Mouse (Mus musculus) bone marrow, adult 2 months (tissue): ENCODE data around the gene Tmem151b. TPM values are rescaled to one million over a fixed set of nuclear protein-coding genes. Genes with fewer than 3 reads are reported as not detected.

ENCODE experiments used
- H3K27ac ChIP-seq: fragments of 200-500 bp; 2 replicates; pipeline ENCODE4 v1.5.1; 2012; ENCODE audit warnings: low read depth, mild to moderate bottlenecking, control low read depth, inconsistent platforms, low read length; ENCODE audit not compliant: control insufficient read depth, poor library complexity, insufficient read depth
- H3K4me1 ChIP-seq: fragments of 200-500 bp; 2 replicates; pipeline ENCODE4 v1.6.1; 2011; ENCODE audit warnings: low read length; ENCODE audit not compliant: control insufficient read depth, insufficient read depth
- H3K4me3 ChIP-seq: fragments of 200-500 bp; replicated peaks from 2 replicates; pipeline ENCODE3; 2011; ENCODE audit warnings: mild to moderate bottlenecking, low read depth, low read length, control low read depth; ENCODE audit not compliant: control insufficient read depth
- CTCF ChIP-seq: fragments of 200-500 bp; IDR thresholded peaks from 2 replicates; pipeline ENCODE4 v1.5.1; 2011; ENCODE audit warnings: low read length, control low read depth; ENCODE audit not compliant: control insufficient read depth, insufficient read depth
- POLR2A ChIP-seq: fragments of 200-500 bp; IDR thresholded peaks from 2 replicates; pipeline ENCODE4 v1.6.1; 2011; ENCODE audit warnings: low read depth, mild to moderate bottlenecking, control low read depth, low read length, borderline replicate concordance; ENCODE audit not compliant: control insufficient read depth
- WGBS: fragments of 180-500 bp; shearing (Covaris S2); methylation state at CpG from one replicate; pipeline ENCODE4 v1.1.7; 2018; 5-methylcytosine and 5-hydroxymethylcytosine counted together
- polyA plus RNA-seq: library from polyadenylated mRNA; stranded (reverse); fragments of >200 nt; gene quantifications from 2 replicates; pipeline ENCODE4 v1.2.4, GENCODE M21; 2011; ENCODE audit warnings: low replicate concordance; ENCODE audit not compliant: missing spikeins, insufficient read depth, insufficient read length

Gene Tmem151b
- polyA plus RNA-seq, 1 experiment: 4.3 TPM

GRCm38 (mm10) chr17:45511757-45512156, 37.7 kb downstream of the Tmem151b start:
- H3K27ac ChIP-seq: no peak overlapping the region
- 79% methylated on average over 4 of the region's 4 CpGs for WGBS
- TF ChIP-seq POLR2A (no peak), CTCF (no peak)
- H3K4me3 ChIP-seq: no peak overlapping the region
- no peaks in the 10 kb centered on the region for H3K4me1 ChIP-seq

GRCm38 (mm10) chr17:45510871-45511270, 38.6 kb downstream of the Tmem151b start:
- 83% methylated on average over 4 of the region's 4 CpGs for WGBS

GRCm38 (mm10) chr17:45506700-45507189, 42.7 kb downstream of the Tmem151b start, which contains the start of gene Aars2:
TSS of gene Aars2 (plus strand) at chr17:45506841.
- TF ChIP-seq POLR2A: peak; percentile 67; the same call in 1 of the 2 replicates
- TF ChIP-seq CTCF: peak; percentile 76
- Histone ChIP-seq H3K4me1 (no peaks in the 10 kb centered on the region), H3K4me3 (peak within 1 kb of the TSS; percentile 92), H3K27ac (peak within 1 kb of the TSS; percentile 57)
- under 1% methylated on average over 42 of the region's 42 CpGs for WGBS

More at GRCm38 (mm10) chr17:45510871-45511270, 38.6 kb downstream of the Tmem151b start:
- H3K4me3 ChIP-seq: no peak overlapping the region
- no peak for TF ChIP-seq POLR2A
- TF ChIP-seq CTCF: no peak
- H3K27ac ChIP-seq: no peak overlapping the region
- no peaks in the 10 kb centered on the region for H3K4me1 ChIP-seq

- no peak overlapping the region for H3K4me3 ChIP-seq
- H3K4me1 ChIP-seq: no peaks in the 10 kb centered on the region
- TF ChIP-seq POLR2A (no peak), CTCF (no peak)
- WGBS: 74% methylated on average over 6 of the region's 6 CpGs
- no peak overlapping the region for H3K27ac ChIP-seq
Measured at GRCm38 (mm10) chr17:45505941-45506465, 43.5 kb downstream of the Tmem151b start.

- Histone ChIP-seq H3K4me3 (no peak overlapping the region), H3K4me1 (no peaks in the 10 kb centered on the region), H3K27ac (no peak overlapping the region)
- WGBS: 4% methylated on average over 5 of the region's 5 CpGs
- TF ChIP-seq POLR2A (no peak), CTCF (no peak)
Measured at GRCm38 (mm10) chr17:45503301-45503973, 46.0 kb downstream of the Tmem151b start.

GRCm38 (mm10) chr17:45502324-45502723, 47.2 kb downstream of the Tmem151b start:
- H3K4me3 ChIP-seq: no peak overlapping the region
- TF ChIP-seq POLR2A: no peak
- TF ChIP-seq CTCF: no peak
- 34% methylated on average over 4 of the region's 4 CpGs for WGBS
- no peak overlapping the region for H3K27ac ChIP-seq
- H3K4me1 ChIP-seq: no peaks in the 10 kb centered on the region

- 79% methylated on average over 4 of the region's 4 CpGs for WGBS
- H3K27ac ChIP-seq: no peak overlapping the region
- H3K4me1 ChIP-seq: no peaks in the 10 kb centered on the region
- TF ChIP-seq CTCF (no peak), POLR2A (no peak)
- no peak overlapping the region for H3K4me3 ChIP-seq
Measured at GRCm38 (mm10) chr17:45500981-45501380, 48.5 kb downstream of the Tmem151b start.

- no peak overlapping the region for H3K4me3 ChIP-seq
Measured at GRCm38 (mm10) chr17:45499516-45499915, 50.0 kb downstream of the Tmem151b start.

More at GRCm38 (mm10) chr17:45499516-45499915, 50.0 kb downstream of the Tmem151b start:
- Histone ChIP-seq H3K4me1 (no peaks in the 10 kb centered on the region), H3K27ac (no peak overlapping the region)
- WGBS: 46% methylated on average over 2 of the region's 2 CpGs
- TF ChIP-seq POLR2A (no peak), CTCF (no peak)
